Mouse (Mus musculus): ENCODE measurements at regions not wholly inside any gene's neighbourhood (a gene's known extent, or its start where the extent isn't known, plus 50 kb on each side); places are given as distances from the start of the nearest gene placed in this dataset.

- DNase-seq (ENCODE audit: low spot score), result no peak
Measured at GRCm38 (mm10) chr5:119615681-119616080, 54.8 kb upstream of the Tbx3 start.

- no peak for DNase-seq (ENCODE audit: low spot score)
Measured at GRCm38 (mm10) chr5:119617856-119618255, 52.6 kb upstream of the Tbx3 start.

GRCm38 (mm10) chr5:119619906-119620305, 50.6 kb upstream of the Tbx3 start:
- DNase-seq (ENCODE audit: low spot score), result no peak

Data from testis, postnatal 14 days (tissue).